Mouse (Mus musculus) erythroblast, embryonic 14.5 days (primary cell): ENCODE results near the gene Dld.

Experiments
- GATA1 ChIP-seq: IDR thresholded peaks from 2 replicates; pipeline ENCODE4 v1.6.1; 2012; ENCODE audit warnings: low read length, inconsistent platforms, mixed read lengths
- TAL1 ChIP-seq: IDR thresholded peaks from 3 replicates; pipeline ENCODE4 v1.6.1; 2012; ENCODE audit warnings: low read length, inconsistent platforms, mixed read lengths

GRCm38 (mm10) chr12:31374603-31375282, 23.5 kb upstream of the Dld start:
- no peak for TF ChIP-seq GATA1
- no peak for TF ChIP-seq TAL1
